Mouse (Mus musculus): ENCODE results near the gene Duxf3.
"Not testable (repeated sequence)": the region's sequence is repeated elsewhere in the genome, so short reads cannot be mapped to it uniquely, and the experiment has no call there.

The Duxf3 gene

DNA sequence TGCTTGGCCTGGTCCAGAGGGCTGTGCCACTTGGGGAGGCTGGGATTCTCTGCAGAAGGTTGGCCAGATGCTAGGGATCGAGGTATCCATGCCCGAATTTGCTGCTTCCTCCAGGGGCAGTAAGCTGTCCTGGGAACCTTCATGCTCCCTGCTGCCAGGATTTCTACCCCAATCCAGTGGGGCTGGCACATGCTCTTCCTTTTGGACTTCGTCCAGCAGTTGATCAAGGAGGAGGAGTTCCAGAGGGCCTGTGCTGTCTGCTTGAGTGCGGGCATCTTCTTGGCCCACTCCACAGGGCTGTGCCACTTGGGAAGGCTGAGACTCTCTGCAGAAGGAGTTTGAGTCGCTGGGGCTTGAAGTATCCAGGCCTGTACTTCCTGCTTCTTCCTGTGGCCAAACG is 9.3 kb downstream of the Duxf3 start:
- not testable (repeated sequence) for DNase-seq (ENCODE audit: low spot score)

DNA sequence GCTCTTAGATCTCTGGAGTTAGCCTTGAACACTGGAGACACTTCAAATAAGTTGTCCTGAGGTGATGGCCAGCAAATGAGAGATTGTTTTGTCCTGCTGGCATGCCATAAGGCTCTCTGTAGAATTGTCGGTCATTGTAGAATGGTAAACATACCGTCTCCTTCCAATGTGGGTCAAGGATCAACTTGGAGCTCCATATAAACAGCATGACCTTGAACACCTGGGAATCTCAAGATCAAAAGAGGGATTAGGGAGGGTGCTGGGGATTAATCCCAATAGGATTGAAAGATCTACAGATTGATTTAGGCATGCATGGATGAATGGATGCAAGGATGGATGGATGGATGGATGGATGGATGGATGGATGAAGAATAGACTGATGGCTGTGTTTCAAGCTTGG is 10.9 kb downstream of the Duxf3 start:
- not testable (repeated sequence) for DNase-seq (ENCODE audit: low spot score)

DNA sequence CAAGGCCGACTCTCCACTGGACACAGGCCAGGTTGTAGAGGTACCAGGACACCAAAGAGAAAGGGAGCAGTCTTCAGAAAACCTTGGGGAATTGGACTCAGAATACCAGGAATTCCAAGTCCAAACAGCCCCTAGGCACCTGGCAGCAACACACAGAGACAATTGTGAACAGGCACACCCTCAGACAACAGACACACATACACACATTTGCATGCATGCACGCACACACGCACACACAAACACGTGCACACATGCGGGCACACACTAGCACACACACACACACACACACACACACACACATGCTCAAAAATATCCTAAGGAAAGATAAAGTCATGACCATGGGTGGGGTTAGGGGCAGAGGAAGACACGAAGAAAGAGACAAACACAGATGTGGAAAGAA is 11.7 kb downstream of the Duxf3 start:
- DNase-seq (ENCODE audit: low spot score), result no peak

DNA sequence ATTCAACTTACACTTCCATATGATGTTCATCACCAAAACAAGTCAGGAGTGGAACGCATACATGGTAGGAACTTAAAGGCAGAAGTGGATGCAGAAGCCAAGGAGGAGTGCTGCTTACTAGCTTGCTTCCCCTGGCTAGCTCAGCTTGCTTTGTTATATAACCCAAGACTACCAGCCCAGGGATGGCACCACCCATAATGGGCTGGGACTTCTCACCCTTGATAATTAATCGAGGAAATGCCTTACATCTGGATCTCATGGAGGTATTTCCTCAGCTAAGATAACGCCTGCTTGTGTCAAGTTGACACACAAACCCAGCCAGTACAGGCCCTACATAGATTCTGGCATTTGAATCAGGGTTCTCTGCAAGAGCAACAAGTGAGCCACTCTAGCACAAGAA is 15.1 kb downstream of the Duxf3 start:
- no peak for DNase-seq (ENCODE audit: low spot score)

DNA sequence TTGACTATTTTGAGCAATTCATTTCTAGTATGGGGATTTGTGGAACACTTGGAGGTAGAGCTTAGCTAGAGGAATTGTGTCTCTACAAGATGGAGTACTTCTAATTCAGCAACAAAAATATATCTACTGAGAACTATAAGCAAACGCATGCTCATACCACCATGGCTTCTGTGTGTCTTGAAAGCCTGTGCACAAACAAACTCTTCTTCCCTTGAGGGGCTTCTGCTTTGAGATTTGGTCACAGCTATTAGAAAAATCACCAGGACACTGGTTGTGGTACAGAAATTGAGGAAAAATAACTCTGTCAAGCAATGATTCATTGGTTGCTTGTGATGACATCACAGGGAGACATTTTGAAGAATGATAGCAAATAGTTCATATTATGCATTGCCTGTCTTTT is 17.1 kb downstream of the Duxf3 start:
- DNase-seq (ENCODE audit: low spot score), result no peak

DNA sequence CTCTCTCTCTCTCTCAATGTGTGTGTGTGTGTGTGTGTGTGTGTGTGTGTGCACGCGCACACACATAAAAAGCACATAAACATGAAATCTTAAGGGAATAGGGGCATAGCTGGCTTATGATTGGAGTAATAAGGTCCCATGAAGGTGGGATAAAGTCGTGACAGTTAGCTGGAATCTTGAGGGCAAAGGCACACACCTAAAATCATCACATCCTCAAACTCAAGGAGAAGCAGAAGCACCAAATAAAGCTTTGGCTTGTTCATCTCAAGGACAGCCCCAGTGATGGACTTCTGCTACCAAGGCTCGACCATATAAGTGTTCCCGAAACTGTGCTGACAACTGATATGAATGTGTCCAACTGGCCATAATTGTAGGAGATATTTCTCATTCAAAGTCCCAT is 17.5 kb downstream of the Duxf3 start:
- no peak for DNase-seq (ENCODE audit: low spot score)

DNA sequence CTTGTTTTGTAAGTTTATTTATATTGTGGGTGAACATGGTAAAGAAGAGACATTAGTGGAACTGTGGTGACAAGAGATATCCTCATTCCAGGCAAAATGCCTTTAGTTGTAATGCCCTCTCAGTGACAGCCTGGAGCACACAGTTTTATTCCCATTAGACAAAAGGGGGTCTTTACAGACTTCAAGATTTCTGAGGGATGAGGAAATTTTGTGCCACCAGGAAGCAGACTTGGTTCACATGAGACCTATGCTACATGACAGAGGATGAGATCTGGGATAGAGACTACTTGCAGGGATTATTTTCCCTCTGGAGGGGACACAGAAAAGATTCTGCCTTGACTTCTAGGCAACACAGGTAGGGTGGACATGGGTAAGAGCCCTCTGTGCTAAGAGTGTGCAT is 18.0 kb downstream of the Duxf3 start:
- DNase-seq (ENCODE audit: low spot score), result no peak

DNA sequence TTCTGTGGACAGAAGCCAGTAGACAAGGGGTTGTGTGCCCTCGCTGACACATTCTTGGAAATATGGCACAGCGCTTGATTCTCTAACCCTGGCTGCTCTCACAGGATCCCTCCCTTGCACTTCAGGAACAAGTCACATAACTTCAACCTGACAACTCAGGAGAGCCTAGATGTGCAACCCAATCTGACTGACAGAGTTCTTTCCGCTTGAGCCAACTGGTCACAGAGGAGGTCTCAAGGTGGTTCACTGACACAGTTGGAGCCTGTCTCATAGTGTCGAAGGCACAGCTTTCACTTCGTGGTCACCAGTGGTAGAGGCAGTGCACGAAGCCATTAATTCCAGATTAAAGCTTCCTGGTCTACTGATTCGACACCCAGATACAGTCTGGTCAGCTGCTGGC is 20.2 kb downstream of the Duxf3 start:
- DNase-seq (ENCODE audit: low spot score), result no peak

DNA sequence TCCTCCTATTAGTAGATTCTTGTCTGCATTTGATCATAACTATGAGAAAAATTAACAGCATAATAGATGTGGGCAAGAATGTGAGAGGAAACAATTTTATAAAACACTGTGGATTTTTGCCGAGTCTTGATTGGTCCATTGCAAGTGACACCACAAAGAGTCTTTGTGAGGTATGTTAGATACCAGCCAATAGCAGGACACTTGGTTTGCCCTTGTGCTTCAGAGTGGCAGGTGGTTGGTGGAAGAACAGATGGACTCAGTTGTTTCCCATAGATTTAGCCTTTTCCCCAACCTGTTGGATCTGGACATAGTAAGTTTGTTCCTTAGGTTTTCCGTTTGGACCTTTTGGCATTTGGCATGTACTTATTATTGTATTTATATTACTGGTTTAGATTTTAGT is 21.3 kb downstream of the Duxf3 start:
- DNase-seq (ENCODE audit: low spot score), result no peak

DNA sequence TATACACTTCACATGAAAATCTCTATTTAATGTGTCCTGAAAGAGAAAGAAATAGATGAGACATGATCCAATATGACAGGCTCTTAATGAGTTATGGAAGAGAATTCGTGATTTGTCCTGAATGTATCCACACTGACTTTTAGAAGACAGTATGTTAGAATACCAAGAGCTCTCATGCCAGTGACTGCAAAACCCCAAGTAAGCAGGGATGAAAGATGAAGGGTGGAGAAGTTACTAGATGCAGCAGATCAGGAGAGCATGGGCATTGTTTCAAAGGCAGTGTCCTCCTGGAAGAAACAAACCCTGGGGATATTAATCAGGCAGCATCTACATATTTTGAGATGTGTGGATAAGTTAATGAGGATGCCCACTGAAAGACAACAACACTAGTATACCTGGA is 22.0 kb downstream of the Duxf3 start:
- no peak for DNase-seq (ENCODE audit: low spot score)

DNA sequence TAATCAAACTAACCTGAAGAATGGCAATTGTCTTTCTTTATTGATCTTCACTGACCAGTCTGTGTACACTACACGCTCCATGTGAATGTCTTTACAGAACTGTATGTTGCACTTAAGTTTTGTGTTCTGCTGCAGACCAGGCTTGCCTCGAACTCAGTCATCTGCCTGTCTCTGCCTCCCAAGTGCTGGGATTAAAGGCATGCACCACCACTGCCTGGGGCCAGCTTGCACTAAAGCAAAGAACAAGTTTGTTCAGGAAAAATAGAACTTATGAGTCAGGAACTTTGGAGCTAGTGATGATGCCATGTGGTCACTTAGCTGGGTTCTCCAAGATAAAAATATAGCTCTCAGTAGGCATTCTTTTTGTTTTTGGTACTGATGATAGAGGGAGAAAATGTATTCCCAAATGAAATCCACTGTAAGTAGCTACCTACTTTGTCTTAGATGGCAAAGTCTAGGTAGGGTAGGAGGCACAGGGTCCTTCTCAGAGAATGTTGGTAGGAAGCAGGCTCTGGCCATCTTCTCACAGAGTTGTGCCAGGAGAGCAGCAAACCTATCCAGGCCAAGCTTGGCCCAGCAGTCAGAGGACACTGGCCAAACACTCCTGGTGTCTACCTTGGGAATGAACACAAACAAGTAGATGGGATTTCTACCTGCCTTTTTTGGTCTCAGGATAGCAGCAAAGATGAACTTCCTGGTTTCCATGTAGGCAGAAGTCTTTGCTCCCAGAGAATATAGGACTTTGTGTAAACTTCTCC is 22.6 kb downstream of the Duxf3 start:
- DNase-seq (ENCODE audit: low spot score), result no peak

DNA sequence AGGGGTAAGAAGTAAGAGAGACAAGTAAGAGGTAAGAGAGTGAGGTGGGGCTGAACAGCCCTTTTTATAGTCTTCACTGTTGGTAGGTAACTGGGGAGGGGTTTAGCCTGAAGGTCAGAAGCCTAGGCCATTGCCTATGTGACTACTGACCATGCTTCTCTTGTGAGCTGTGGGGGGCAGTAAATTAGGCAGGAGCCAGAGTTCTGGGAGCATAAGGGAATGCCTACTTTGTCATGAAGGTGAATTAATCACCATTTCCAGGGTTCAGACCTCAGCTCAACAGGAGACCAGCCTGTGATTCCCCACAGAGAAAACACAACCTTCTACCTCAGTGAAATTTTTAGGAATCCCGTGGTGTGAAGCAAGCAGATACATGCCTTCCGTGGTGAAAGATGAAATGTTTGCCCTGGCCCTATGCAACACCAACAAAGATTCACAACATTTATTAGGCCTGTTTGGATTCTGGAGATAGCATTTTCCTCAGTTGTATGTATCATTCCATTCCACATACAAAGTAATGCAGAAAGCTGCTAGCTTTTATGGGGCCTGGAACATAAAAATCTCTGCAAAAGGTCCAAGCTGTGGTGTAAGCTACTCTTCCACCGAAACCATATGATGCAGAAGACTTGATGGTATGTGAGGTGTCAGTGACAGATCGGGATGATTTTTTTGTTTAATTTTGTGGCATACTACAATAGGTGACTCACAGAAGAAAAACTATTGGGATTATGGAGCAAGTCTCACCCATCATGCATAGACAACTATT is 25.7 kb downstream of the Duxf3 start:
- DNase-seq (ENCODE audit: low spot score), result no peak

DNA sequence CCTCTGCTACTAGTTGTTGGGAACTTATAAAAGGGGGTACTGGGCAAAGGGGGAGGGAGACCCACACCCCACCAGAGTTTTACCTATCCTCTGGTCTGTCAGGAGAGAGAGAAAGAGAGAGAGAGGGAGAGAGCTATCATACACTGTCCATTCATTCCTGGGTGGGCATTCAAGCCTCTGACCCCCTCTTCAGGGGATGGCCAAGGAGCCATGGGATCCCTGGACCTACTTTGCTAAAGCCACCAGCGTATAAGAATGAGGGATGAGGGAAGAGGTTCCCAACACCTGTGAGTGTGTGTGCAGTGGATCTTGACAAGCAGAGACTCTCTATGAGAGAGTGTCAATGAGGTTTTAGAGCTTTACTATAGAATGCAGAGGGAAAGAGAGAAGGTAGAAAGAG is 26.5 kb downstream of the Duxf3 start:
- DNase-seq (ENCODE audit: low spot score), result no peak
